Mouse (Mus musculus) retina, embryonic 14.5 days (tissue): Measurements from ENCODE around the gene Zdhhc3.

ENCODE experiments used
- DNase-seq: peaks from one replicate; pipeline ENCODE4 v3.0.0-alpha.2; 2015; ENCODE audit warnings: low spot score

Gene Zdhhc3

GRCm38 (mm10) chr9:123020995-123021631 lies 91.9 kb downstream of the Zdhhc3 start, which contains the start of gene Tmem42:
Tmem42 (plus strand) TSS chr9:123021326.
- DNase-seq, result peak; percentile 85
